Mouse (Mus musculus) kidney, adult 2 months (tissue): ENCODE measurements around the gene Fam209.

Source experiments
- CTCF ChIP-seq: fragments of 200-500 bp; conservative IDR thresholded peaks from 2 replicates; pipeline ENCODE4 v1.5.1; 2011; ENCODE audit warnings: low read depth, mild to moderate bottlenecking, control low read depth, low read length, moderate library complexity, mixed read lengths; ENCODE audit not compliant: insufficient read depth, insufficient read length
- POLR2A ChIP-seq: fragments of 200-500 bp; IDR thresholded peaks from one replicate; pipeline ENCODE4 v1.6.1; 2011; ENCODE audit warnings: low read depth, low read length, control low read depth

DNA sequence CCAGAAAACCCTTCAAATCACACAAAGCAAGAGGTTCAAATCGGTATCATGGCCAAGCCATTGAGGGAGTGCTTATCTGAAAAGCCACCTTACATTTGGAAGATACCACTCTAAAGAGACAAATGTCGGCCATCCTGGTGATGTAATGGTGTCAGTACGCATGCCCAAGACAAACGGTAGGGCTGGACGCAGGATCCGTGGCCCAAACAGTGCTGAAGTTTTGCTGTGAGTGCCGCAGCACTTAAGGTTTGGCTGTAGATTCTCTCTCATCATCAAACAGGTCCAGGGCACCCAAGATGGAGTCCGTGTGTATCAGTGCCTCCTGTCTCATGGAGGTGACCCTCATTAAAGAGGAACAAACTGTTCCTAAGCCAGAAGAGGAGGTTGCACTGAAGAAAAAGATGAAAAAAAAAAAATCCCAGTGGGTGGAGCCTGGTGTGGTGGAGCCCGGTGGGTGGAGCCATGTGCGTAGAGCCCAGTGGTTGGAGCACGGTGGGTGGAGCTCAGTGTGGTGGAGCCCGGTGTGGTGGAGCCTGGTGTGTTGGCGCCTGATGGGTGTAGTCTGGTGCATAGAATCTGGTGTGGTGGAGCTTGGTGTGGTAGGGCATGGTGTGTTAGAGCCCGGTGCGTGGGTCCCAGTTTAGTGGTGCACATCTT lies 37.9 kb downstream of the Fam209 start:
- no peak for TF ChIP-seq CTCF
- no peak for TF ChIP-seq POLR2A
